Mouse (Mus musculus) embryonic facial prominence, embryonic 14.5 days (tissue): Measurements from ENCODE around the gene Abcf2. TPM values are rescaled to one million over a fixed set of nuclear protein-coding genes. Genes with fewer than 3 reads are reported as not detected.

Experiments
- ATAC-seq: fragments of 200-750 bp; cut with Nextera tagmentation; 2 replicates; pipeline ENCODE4 v1.8.0; 2017; ENCODE audit warnings: low read depth, moderate number of reproducible peaks, moderate TSS enrichment
- DNase-seq: peaks from one replicate; pipeline ENCODE4 v3.0.0-alpha.2; 2015; ENCODE audit warnings: low spot score
- H3K27ac ChIP-seq: fragments of 300-500 bp; sonication (generic); replicated peaks from 2 replicates; pipeline ENCODE4 v1.5.1; 2014; ENCODE audit warnings: low read depth, mild to moderate bottlenecking, low read length, moderate library complexity
- H3K27me3 ChIP-seq: fragments of 300-500 bp; sonication (generic); replicated peaks from 2 replicates; pipeline ENCODE4 v1.6.1; 2014; ENCODE audit warnings: low read length; ENCODE audit not compliant: control insufficient read depth, insufficient read depth
- H3K36me3 ChIP-seq: fragments of 300-500 bp; sonication (generic); 2 replicates; pipeline ENCODE4 v1.6.1; 2014; ENCODE audit warnings: low read length, mixed read lengths; ENCODE audit not compliant: control insufficient read depth, insufficient read depth
- H3K4me1 ChIP-seq: fragments of 300-500 bp; sonication (generic); 2 replicates; pipeline ENCODE4 v1.6.1; 2014; ENCODE audit warnings: antibody characterized with exemption, low read length; ENCODE audit not compliant: control insufficient read depth, insufficient read depth
- H3K4me2 ChIP-seq: fragments of 300-500 bp; sonication (generic); 2 replicates; pipeline ENCODE4 v1.6.1; 2014; ENCODE audit warnings: low read depth, mild to moderate bottlenecking, low read length, moderate library complexity, mixed read lengths
- H3K4me3 ChIP-seq: fragments of 300-500 bp; sonication (generic); 2 replicates; pipeline ENCODE4 v1.5.1; 2014; ENCODE audit warnings: low read depth, mild to moderate bottlenecking, low read length
- H3K9ac ChIP-seq: fragments of 300-500 bp; sonication (generic); 2 replicates; pipeline ENCODE4 v1.6.1; 2014; ENCODE audit warnings: low read depth, mild to moderate bottlenecking, low read length, moderate library complexity, mixed read lengths
- H3K9me3 ChIP-seq: fragments of 300-500 bp; sonication (generic); 2 replicates; pipeline ENCODE4 v1.6.1; 2016; ENCODE audit warnings: low read length; ENCODE audit not compliant: control insufficient read depth
- WGBS: fragments of 180-500 bp; shearing (Covaris S2); extraction: QIAGEN DNeasy Blood & Tissue Kit; methylation state at CpG from one replicate; pipeline ENCODE4 v1.1.7; 2014; 5-methylcytosine and 5-hydroxymethylcytosine counted together
- polyA plus RNA-seq: library from polyadenylated mRNA; unstranded; fragments of >200 nt; fragmentation: Nextera tagmentation; extraction: Ambion mirVana; gene quantifications from 2 replicates; pipeline ENCODE4 v1.2.1, GENCODE M21; 2014

Gene Abcf2
- polyA plus RNA-seq, 1 experiment from 2014 or later = 83.7 TPM

DNA sequence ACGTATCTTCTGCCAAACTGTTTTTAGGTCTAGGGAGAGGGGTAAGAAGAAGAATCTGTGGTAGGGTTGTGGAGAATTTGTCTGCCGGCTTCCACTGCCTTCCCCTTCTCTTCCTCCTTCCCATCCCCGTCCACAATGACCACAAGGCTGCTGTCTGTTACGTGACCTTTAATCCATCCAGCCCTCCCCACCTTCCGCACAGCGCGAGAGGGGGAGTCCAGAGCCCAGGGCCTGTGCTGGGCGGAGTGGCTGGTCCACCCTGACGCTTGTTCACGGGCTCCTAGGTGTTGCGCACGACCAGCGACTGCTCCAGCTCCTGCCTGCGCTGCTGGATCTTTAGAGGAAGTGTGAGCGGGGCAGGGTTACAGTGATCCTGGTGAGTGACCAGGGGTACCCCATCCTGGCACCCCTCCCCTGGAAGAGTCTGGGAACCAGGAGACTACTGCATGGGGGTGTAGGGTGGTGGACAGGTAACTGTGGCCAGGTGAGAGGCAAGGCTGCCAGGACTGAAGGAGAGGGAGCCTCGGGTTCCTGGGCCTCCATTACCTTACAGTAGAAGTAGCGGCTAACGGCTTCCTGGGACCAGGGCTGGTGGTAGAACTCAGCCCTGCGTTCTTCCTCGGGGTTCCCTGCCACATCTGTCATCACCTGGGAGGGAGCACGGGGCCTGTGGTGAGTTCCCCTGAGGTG is 15.3 kb upstream of the Abcf2 start:
- DNase-seq (no peak), ATAC-seq (no peak)
- 63% methylated on average over 19 of the region's 21 CpGs for WGBS
- Histone ChIP-seq H3K36me3 (peaks cover 80% of the 10 kb centered on the region), H3K9me3 (no peaks in the 10 kb centered on the region), H3K27ac (no peak overlapping the region), H3K27me3 (no peaks in the 10 kb centered on the region), H3K4me2 (no peak overlapping the region), H3K4me3 (no peak overlapping the region), H3K4me1 (peaks cover 8% of the 10 kb centered on the region), H3K9ac (no peak overlapping the region)

DNA sequence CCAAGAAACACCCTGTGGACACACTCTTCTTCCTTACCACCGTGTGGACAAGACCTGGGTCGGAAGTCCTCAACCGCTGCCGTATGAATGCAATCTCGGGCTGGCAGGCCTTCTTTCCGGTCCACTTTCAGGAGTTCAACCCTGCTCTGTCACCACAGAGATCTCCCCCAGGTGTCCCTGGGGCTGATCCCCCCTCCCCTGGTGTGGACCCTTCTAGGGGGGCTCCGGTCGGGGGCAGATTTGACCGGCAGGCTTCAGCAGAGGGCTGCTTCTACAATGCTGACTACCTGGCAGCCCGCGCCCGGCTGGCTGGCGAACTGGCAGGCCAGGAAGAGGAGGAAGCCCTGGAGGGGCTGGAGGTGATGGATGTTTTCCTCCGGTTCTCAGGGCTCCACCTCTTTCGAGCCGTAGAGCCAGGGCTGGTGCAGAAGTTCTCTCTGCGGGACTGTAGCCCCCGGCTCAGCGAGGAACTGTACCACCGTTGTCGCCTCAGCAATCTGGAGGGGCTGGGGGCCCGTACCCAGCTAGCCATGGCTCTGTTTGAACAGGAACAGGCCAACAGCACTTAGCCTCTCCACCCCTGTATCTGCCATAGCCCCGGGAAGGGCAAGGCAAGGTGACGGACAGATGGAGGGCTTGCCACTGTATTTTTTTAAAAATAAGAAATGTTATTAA is 14.7 kb upstream of the Abcf2 start:
- no peak for DNase-seq

GRCm38 (mm10) chr5:24591268-24591721 is 14.0 kb upstream of the Abcf2 start:
- H3K4me1 ChIP-seq = peaks cover 7% of the 10 kb centered on the region; the same call in 1 of the 2 replicates
- 0 out of 2 replicates have a peak overlapping the region, but pooled peaks have one; percentile 18 for H3K4me2 ChIP-seq
- no peaks in the 10 kb centered on the region for H3K27me3 ChIP-seq
- H3K4me3 ChIP-seq = no peak overlapping the region
- H3K9ac ChIP-seq = no peak overlapping the region
- peaks cover 80% of the 10 kb centered on the region for H3K36me3 ChIP-seq
- no peak for ATAC-seq
- no peak for DNase-seq
- 26% methylated on average over 18 of the region's 23 CpGs for WGBS
- no peak overlapping the region for H3K27ac ChIP-seq
- no peaks in the 10 kb centered on the region for H3K9me3 ChIP-seq

More for the DNA sequence above, 14.7 kb upstream of the Abcf2 start:
- Histone ChIP-seq H3K4me1 (peaks cover 8% of the 10 kb centered on the region), H3K36me3 (peaks cover 80% of the 10 kb centered on the region), H3K4me3 (no peak overlapping the region), H3K4me2 (peak overlapping the region; percentile 18; the same call in 1 of the 2 replicates), H3K27ac (no peak overlapping the region), H3K9me3 (no peaks in the 10 kb centered on the region), H3K9ac (no peak overlapping the region), H3K27me3 (no peaks in the 10 kb centered on the region)
- no peak for ATAC-seq
- whole genome bisulfite sequencing = 52% methylated on average over 21 of the region's 24 CpGs

GRCm38 (mm10) chr5:24589511-24590500 is 12.5 kb upstream of the Abcf2 start:
- H3K9ac ChIP-seq = no peak overlapping the region
- peaks cover 65% of the 10 kb centered on the region for H3K36me3 ChIP-seq
- H3K4me1 ChIP-seq = peaks cover 7% of the 10 kb centered on the region; the same call in 1 of the 2 replicates
- no peak overlapping the region for H3K4me2 ChIP-seq
- WGBS = 88% methylated on average over 20 of the region's 20 CpGs
- DNase-seq (no peak), ATAC-seq (no peak)
- no peak overlapping the region for H3K4me3 ChIP-seq
- H3K27ac ChIP-seq = no peak overlapping the region
- no peaks in the 10 kb centered on the region for H3K27me3 ChIP-seq
- H3K9me3 ChIP-seq = no peaks in the 10 kb centered on the region

GRCm38 (mm10) chr5:24587200-24587577 is 9.9 kb upstream of the Abcf2 start:
- ATAC-seq (no peak), DNase-seq (no peak)
- Histone ChIP-seq H3K27me3 (no peaks in the 10 kb centered on the region), H3K4me3 (peak overlapping the region; percentile 79), H3K27ac (no peak overlapping the region; the same call in 1 of the 2 replicates), H3K4me1 (peaks cover 7% of the 10 kb centered on the region; the same call in 1 of the 2 replicates), H3K9ac (peak overlapping the region; percentile 80), H3K9me3 (no peaks in the 10 kb centered on the region), H3K36me3 (peaks cover 39% of the 10 kb centered on the region), H3K4me2 (peak overlapping the region; percentile 77)
- 26% methylated on average over 4 of the region's 4 CpGs for WGBS

- DNase-seq (peak; percentile 94), ATAC-seq (peak; percentile 96)
- H3K4me3 ChIP-seq = peak within 1 kb of the TSS; percentile 79
- H3K36me3 ChIP-seq = peaks cover 34% of the 10 kb centered on the region
- WGBS = 0% methylated on average over 30 of the region's 43 CpGs
- no peaks in the 10 kb centered on the region for H3K27me3 ChIP-seq
- H3K9me3 ChIP-seq = no peaks in the 10 kb centered on the region
- H3K9ac ChIP-seq = peak within 1 kb of the TSS; percentile 80
- peak within 1 kb of the TSS; percentile 77 for H3K4me2 ChIP-seq
- H3K27ac ChIP-seq = no peak within 1 kb of the TSS; the same call in 1 of the 2 replicates
- peaks cover 7% of the 10 kb centered on the region; the same call in 1 of the 2 replicates for H3K4me1 ChIP-seq
Observed at GRCm38 (mm10) chr5:24586547-24587199, 9.4 kb upstream of the Abcf2 start, which contains the start of gene Chpf2. Chpf2 (plus strand) TSS chr5:24586741.

DNA sequence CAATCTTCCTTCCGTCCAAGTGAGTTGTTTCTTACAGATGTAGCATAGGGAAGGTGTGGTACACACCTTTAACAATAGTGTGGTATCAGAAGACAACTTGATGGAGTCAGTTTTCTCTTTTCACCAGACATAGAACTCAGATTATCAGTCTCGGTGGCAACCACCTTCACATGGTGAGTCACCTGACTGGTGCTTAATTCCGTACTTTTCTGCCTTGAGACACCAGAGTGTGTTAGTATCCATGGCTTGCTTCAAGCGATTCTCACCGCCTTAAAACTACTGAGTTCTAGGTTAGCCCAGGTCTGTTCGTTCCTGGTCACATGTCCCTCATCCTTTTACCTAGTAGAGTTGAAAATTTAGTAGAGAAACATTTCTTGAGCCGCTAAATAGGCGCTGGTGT is 8.8 kb upstream of the Abcf2 start:
- peak; percentile 39 for ATAC-seq
- WGBS = 8% methylated on average over 8 of the region's 8 CpGs
- Histone ChIP-seq H3K27ac (no peak overlapping the region; the same call in 1 of the 2 replicates), H3K27me3 (no peaks in the 10 kb centered on the region), H3K9me3 (no peaks in the 10 kb centered on the region), H3K4me1 (peaks cover 7% of the 10 kb centered on the region; the same call in 1 of the 2 replicates), H3K36me3 (peaks cover 28% of the 10 kb centered on the region), H3K9ac (peak overlapping the region; percentile 80), H3K4me2 (peak overlapping the region; percentile 77), H3K4me3 (peak overlapping the region; percentile 79)
- DNase-seq = no peak
